Mouse (Mus musculus) intestine, postnatal 0 days (tissue): Measurements from ENCODE around the gene Sh2d6. TPM values are rescaled to one million over a fixed set of nuclear protein-coding genes. Genes with fewer than 3 reads are reported as not detected.
A peak's percentile ranks its signal among the peaks of the same experiment; 100 is the strongest.

Experiments used
- ATAC-seq: fragments of 200-750 bp; cut with Nextera tagmentation; 2 replicates; pipeline ENCODE4 v1.8.0; 2017; ENCODE audit warnings: mild to moderate bottlenecking, moderate TSS enrichment, moderate library complexity
- H3K27ac ChIP-seq: fragments of 300-500 bp; sonication (generic); 2 replicates; pipeline ENCODE4 v1.5.1; 2014; ENCODE audit warnings: mild to moderate bottlenecking, low read depth, low read length, moderate library complexity
- H3K27me3 ChIP-seq: fragments of 300-500 bp; sonication (generic); replicated peaks from 2 replicates; pipeline ENCODE4 v1.6.1; 2014; ENCODE audit warnings: low read length, mixed read lengths; ENCODE audit not compliant: control insufficient read depth, insufficient read depth
- H3K36me3 ChIP-seq: fragments of 300-500 bp; sonication (generic); 2 replicates; pipeline ENCODE4 v1.6.1; 2014; ENCODE audit warnings: mild to moderate bottlenecking, moderate library complexity; ENCODE audit not compliant: control insufficient read depth, insufficient read depth
- H3K4me1 ChIP-seq: fragments of 300-500 bp; sonication (generic); replicated peaks from 2 replicates; pipeline ENCODE4 v1.6.1; 2014; ENCODE audit warnings: antibody characterized with exemption, low read length, mixed read lengths; ENCODE audit not compliant: control insufficient read depth, insufficient read depth
- H3K4me2 ChIP-seq: fragments of 300-500 bp; sonication (generic); replicated peaks from 2 replicates; pipeline ENCODE4 v1.6.1; 2014; ENCODE audit warnings: low read depth, mild to moderate bottlenecking, moderate library complexity
- H3K4me3 ChIP-seq: fragments of 300-500 bp; sonication (generic); 2 replicates; pipeline ENCODE4 v1.5.1; 2014; ENCODE audit warnings: low read depth, low read length
- H3K9ac ChIP-seq: fragments of 300-500 bp; sonication (generic); 2 replicates; pipeline ENCODE4 v1.6.1; 2014; ENCODE audit warnings: mild to moderate bottlenecking, low read depth, low read length
- H3K9me3 ChIP-seq: fragments of 300-500 bp; sonication (generic); 2 replicates; pipeline ENCODE4 v1.6.1; 2016; ENCODE audit warnings: mixed run types; ENCODE audit not compliant: control insufficient read depth
- CTCF ChIP-seq: sonication (generic); IDR thresholded peaks from 2 replicates; pipeline ENCODE4 v1.5.1; 2016; ENCODE audit warnings: low read depth, mild to moderate bottlenecking, control low read depth, antibody characterized with exemption, moderate library complexity
- WGBS: fragments of 180-500 bp; shearing (Covaris S2); extraction: QIAGEN DNeasy Blood & Tissue Kit; methylation state at CpG from one replicate; pipeline ENCODE4 v1.1.7; 2014; 5-methylcytosine and 5-hydroxymethylcytosine counted together
- polyA plus RNA-seq: library from polyadenylated mRNA; unstranded; fragments of >200 nt; fragmentation: Nextera tagmentation; extraction: Ambion mirVana; gene quantifications from 2 replicates; pipeline ENCODE4 v1.2.1, GENCODE M21; 2015

Sh2d6 gene
- polyA plus RNA-seq = 0.12 and 0.16 TPM in 2 replicates

GRCm38 (mm10) chr6:72521607-72522006 lies at the start of gene Sh2d6:
Gene Sh2d6 (minus strand): TSS chr6:72521707.
- H3K4me1 ChIP-seq = 0 out of 2 replicates have a peak, but pooled peaks cover 5% of the 10 kb centered on the region
- no peaks in the 10 kb centered on the region for H3K9me3 ChIP-seq
- no peak within 1 kb of the TSS for H3K27ac ChIP-seq
- 76% methylated on average over 5 of the region's 5 CpGs for WGBS
- H3K4me3 ChIP-seq = no peak within 1 kb of the TSS
- no peaks in the 10 kb centered on the region for H3K27me3 ChIP-seq
- no peak for ATAC-seq
- no peak for TF ChIP-seq CTCF
- no peak within 1 kb of the TSS for H3K4me2 ChIP-seq
- no peak within 1 kb of the TSS for H3K9ac ChIP-seq
- H3K36me3 ChIP-seq = no peaks in the 10 kb centered on the region

GRCm38 (mm10) chr6:72570644-72571397 lies 49.3 kb upstream of the Sh2d6 start:
- WGBS = 77% methylated on average over 10 of the region's 10 CpGs
- no peaks in the 10 kb centered on the region for H3K4me1 ChIP-seq

GRCm38 (mm10) chr6:72568736-72569135 lies 47.2 kb upstream of the Sh2d6 start:
- 92% methylated on average over 10 of the region's 10 CpGs for WGBS
- no peak overlapping the region for H3K4me2 ChIP-seq
- no peak overlapping the region for H3K4me3 ChIP-seq
- H3K4me1 ChIP-seq = no peaks in the 10 kb centered on the region
- ATAC-seq = no peak
- no peaks in the 10 kb centered on the region for H3K27me3 ChIP-seq
- no peaks in the 10 kb centered on the region for H3K9me3 ChIP-seq
- peaks cover 22% of the 10 kb centered on the region for H3K36me3 ChIP-seq
- H3K27ac ChIP-seq = no peak overlapping the region
- H3K9ac ChIP-seq = no peak overlapping the region
- no peak for TF ChIP-seq CTCF

More at GRCm38 (mm10) chr6:72570644-72571397, 49.3 kb upstream of the Sh2d6 start:
- ATAC-seq = peak; percentile 28; the same call in 1 of the 2 replicates
- no peak overlapping the region for H3K4me2 ChIP-seq
- no peak for TF ChIP-seq CTCF
- H3K9me3 ChIP-seq = no peaks in the 10 kb centered on the region
- H3K9ac ChIP-seq = no peak overlapping the region
- H3K36me3 ChIP-seq = peaks cover 25% of the 10 kb centered on the region
- no peaks in the 10 kb centered on the region for H3K27me3 ChIP-seq
- H3K27ac ChIP-seq = no peak overlapping the region; the same call in 1 of the 2 replicates
- H3K4me3 ChIP-seq = no peak overlapping the region

- H3K27me3 ChIP-seq = no peaks in the 10 kb centered on the region
- no peak overlapping the region for H3K27ac ChIP-seq
- H3K4me1 ChIP-seq = no peaks in the 10 kb centered on the region
- ATAC-seq = no peak
- H3K36me3 ChIP-seq = peaks cover 19% of the 10 kb centered on the region
- 77% methylated on average over 5 of the region's 5 CpGs for WGBS
- no peak overlapping the region for H3K4me2 ChIP-seq
- H3K4me3 ChIP-seq = no peak overlapping the region
- H3K9me3 ChIP-seq = no peaks in the 10 kb centered on the region
- no peak overlapping the region for H3K9ac ChIP-seq
- TF ChIP-seq CTCF = peak; percentile 51
Measured at GRCm38 (mm10) chr6:72567508-72567907, 46.0 kb upstream of the Sh2d6 start.

- 0 out of 2 replicates have a peak overlapping the region, but pooled peaks have one; percentile 15 for H3K27ac ChIP-seq
- H3K4me2 ChIP-seq = peak overlapping the region; percentile 48
- TF ChIP-seq CTCF = peak; percentile 92
- H3K9ac ChIP-seq = no peak overlapping the region; the same call in 1 of the 2 replicates
- H3K27me3 ChIP-seq = no peaks in the 10 kb centered on the region
- WGBS = 6% methylated on average over 4 of the region's 4 CpGs
- no peaks in the 10 kb centered on the region for H3K4me1 ChIP-seq
- peak; percentile 71 for ATAC-seq
- H3K9me3 ChIP-seq = no peaks in the 10 kb centered on the region
- no peak overlapping the region for H3K4me3 ChIP-seq
- H3K36me3 ChIP-seq = peaks cover 17% of the 10 kb centered on the region
Measured at GRCm38 (mm10) chr6:72566044-72566443, 44.5 kb upstream of the Sh2d6 start.

- H3K9ac ChIP-seq = no peak overlapping the region; the same call in 1 of the 2 replicates
- H3K4me3 ChIP-seq = no peak overlapping the region
- H3K9me3 ChIP-seq = no peaks in the 10 kb centered on the region
- ATAC-seq = peak; percentile 51
- WGBS = 50% methylated on average over 7 of the region's 7 CpGs
- peaks cover 17% of the 10 kb centered on the region for H3K36me3 ChIP-seq
- no peaks in the 10 kb centered on the region for H3K4me1 ChIP-seq
- H3K27ac ChIP-seq = no peak overlapping the region
- H3K27me3 ChIP-seq = no peaks in the 10 kb centered on the region
- TF ChIP-seq CTCF = no peak
- H3K4me2 ChIP-seq = peak overlapping the region; percentile 48
Measured at GRCm38 (mm10) chr6:72565506-72565905, 44.0 kb upstream of the Sh2d6 start.
